Comparison of ENCODE assay signal across 19 mouse cellular contexts in the genomic region with DNA sequence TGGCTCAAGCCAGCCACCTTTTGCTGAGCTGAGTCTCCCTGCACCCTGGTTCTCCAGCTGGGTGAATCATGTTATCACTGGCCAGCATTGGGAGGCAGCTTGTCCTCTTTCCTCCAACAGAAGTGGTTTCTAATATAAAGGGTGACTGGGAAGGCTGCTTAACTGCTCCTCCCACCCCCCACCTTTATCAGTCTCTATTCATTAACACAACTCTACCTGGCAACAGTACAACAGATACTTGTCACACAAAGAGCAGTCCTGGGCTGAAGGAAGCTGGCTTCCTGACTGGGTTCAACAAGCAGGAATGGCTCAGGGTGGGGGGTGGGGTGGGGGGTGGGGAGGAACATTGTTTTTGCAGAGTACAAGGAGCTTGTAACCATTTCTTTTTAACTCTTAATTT.
A peak's percentile ranks its signal among the peaks of the same experiment; 100 is the strongest.
DNase-seq lines count a peak whose midpoint lies in the region; ATAC-seq and TF ChIP-seq lines count a peak whose summit lies in the region.
"Had no signal": no experiment of that assay in that cellular context is flagged by ENCODE, and none has a peak within 500 bp of the region (broad histone marks: within the 10 kb centered on the region; RNA-seq: fewer than 3 reads in every experiment).

No protein-coding gene starts in this region.

- no peak for TF ChIP-seq CTCF in lung, postnatal 0 days (IDR thresholded peaks at IDR 0.05)
- no peak for TF ChIP-seq CTCF in lung, adult 2 months (IDR thresholded peaks at IDR 0.05; ENCODE audit: insufficient read depth, low read length)

- no peak for TF ChIP-seq EP300 in lung, postnatal 0 days (IDR thresholded peaks at IDR 0.05)

- no peaks in the 10 kb centered on the region for H3K36me3 ChIP-seq in intestine, embryonic 15.5 days
- H3K36me3 ChIP-seq in intestine, embryonic 16.5 days (ENCODE audit: control insufficient read depth, insufficient read depth, low read length): no peaks in the 10 kb centered on the region
- no peaks in the 10 kb centered on the region for H3K36me3 ChIP-seq in lung, postnatal 0 days (ENCODE audit: insufficient read depth, low read length)
- no peaks in the 10 kb centered on the region for H3K36me3 ChIP-seq in limb, embryonic 15.5 days

- no peak for TF ChIP-seq POLR2A in lung, adult 2 months (IDR thresholded peaks at IDR 0.05; ENCODE audit: borderline replicate concordance, extremely low read depth, low read depth, low read length)

- no peak overlapping the region for H3K4me2 ChIP-seq in intestine, embryonic 15.5 days (replicated peaks)
- no peak overlapping the region for H3K4me2 ChIP-seq in intestine, embryonic 16.5 days (ENCODE audit: low read depth, low read length)
- no peak overlapping the region for H3K4me2 ChIP-seq in lung, postnatal 0 days (replicated peaks; ENCODE audit: low read depth, low read length)
- no peak overlapping the region for H3K4me2 ChIP-seq in limb, embryonic 15.5 days
- H3K4me2 ChIP-seq: midbrain, embryonic 11.5 days had no signal

- peak; percentile 94 for DNase-seq in heart, adult 11 months
- DNase-seq in heart, postnatal 36 days: no peak
- DNase-seq in lung, postnatal 0 days (ENCODE audit: low spot score): no peak
- DNase-seq in lung, adult 2 months: no peak
- no peak for DNase-seq in natural killer cell, adult 2 months (ENCODE audit: low spot score in 2 of 2)
- DNase-seq: adrenal gland, postnatal 36 days; cerebellum, postnatal 10 days; embryo, embryonic 11 days; gastrocnemius, postnatal 10 days; layer of hippocampus, postnatal 36 days; thymus, postnatal 4 days had no signal

- 0 out of 2 replicates have a peak, but pooled peaks have one; percentile 25 for ATAC-seq in intestine, embryonic 15.5 days
- ATAC-seq in intestine, embryonic 16.5 days: no peak
- peak; percentile 63 for ATAC-seq in lung, postnatal 0 days
- no peak for ATAC-seq in limb, embryonic 15.5 days (ENCODE audit: insufficient number of reproducible peaks, low FRiP score, low TSS enrichment, low read depth)
- ATAC-seq: activated CD4-positive, CD25-positive, alpha-beta regulatory T cell, adult 4 months; intestine, postnatal 0 days had no signal

- H3K4me3 ChIP-seq in intestine, embryonic 15.5 days (replicated peaks): no peak overlapping the region
- no peak overlapping the region for H3K4me3 ChIP-seq in intestine, embryonic 16.5 days (ENCODE audit: low read length)
- H3K4me3 ChIP-seq in lung, postnatal 0 days (ENCODE audit: low read depth, low read length): no peak overlapping the region
- H3K4me3 ChIP-seq in lung, adult 2 months (replicated peaks; ENCODE audit: extremely low read depth, low read depth, low read length): no peak overlapping the region
- no peak overlapping the region for H3K4me3 ChIP-seq in limb, embryonic 15.5 days
- H3K4me3 ChIP-seq: myocyte had no signal

- no peaks in the 10 kb centered on the region for H3K9me3 ChIP-seq in intestine, embryonic 15.5 days
- peaks cover 3% of the 10 kb centered on the region; the same call in 1 of the 2 replicates for H3K9me3 ChIP-seq in intestine, embryonic 16.5 days (ENCODE audit: control insufficient read depth, low read length)
- no peaks in the 10 kb centered on the region; the same call in 1 of the 2 replicates for H3K9me3 ChIP-seq in lung, postnatal 0 days (ENCODE audit: low read length)
- no peaks in the 10 kb centered on the region for H3K9me3 ChIP-seq in limb, embryonic 15.5 days

- intact Hi-C loops in heart, postnatal 36 days (cut with DNase I): no loop called here

- H3K9ac ChIP-seq in intestine, embryonic 15.5 days: no peak overlapping the region
- H3K9ac ChIP-seq in intestine, embryonic 16.5 days (ENCODE audit: low read depth, low read length): no peak overlapping the region
- no peak overlapping the region for H3K9ac ChIP-seq in lung, postnatal 0 days (replicated peaks; ENCODE audit: low read depth)
- H3K9ac ChIP-seq in limb, embryonic 15.5 days: no peak overlapping the region
- H3K9ac ChIP-seq: liver, embryonic 14.5 days had no signal

- 0 out of 2 replicates have a peak, but pooled peaks cover 9% of the 10 kb centered on the region for H3K4me1 ChIP-seq in intestine, embryonic 15.5 days (replicated peaks)
- peaks cover 13% of the 10 kb centered on the region for H3K4me1 ChIP-seq in intestine, embryonic 16.5 days (ENCODE audit: control insufficient read depth, insufficient read depth, low read length)
- H3K4me1 ChIP-seq in lung, postnatal 0 days (ENCODE audit: insufficient read depth, low read depth, low read length): peaks cover 18% of the 10 kb centered on the region; the same call in 1 of the 2 replicates
- peaks cover 19% of the 10 kb centered on the region for H3K4me1 ChIP-seq in lung, adult 2 months (ENCODE audit: control insufficient read depth, insufficient read depth, low read length)
- H3K4me1 ChIP-seq in limb, embryonic 15.5 days: peaks cover 18% of the 10 kb centered on the region

- H3K27me3 ChIP-seq in intestine, embryonic 15.5 days (replicated peaks): no peaks in the 10 kb centered on the region
- no peaks in the 10 kb centered on the region for H3K27me3 ChIP-seq in intestine, embryonic 16.5 days (replicated peaks; ENCODE audit: control insufficient read depth, insufficient read depth, low read length)
- H3K27me3 ChIP-seq in lung, postnatal 0 days (replicated peaks; ENCODE audit: insufficient read depth, low read length): no peaks in the 10 kb centered on the region
- no peaks in the 10 kb centered on the region for H3K27me3 ChIP-seq in limb, embryonic 15.5 days

- no peak overlapping the region for H3K27ac ChIP-seq in intestine, embryonic 15.5 days
- no peak overlapping the region for H3K27ac ChIP-seq in intestine, embryonic 16.5 days (ENCODE audit: low read length)
- no peak overlapping the region for H3K27ac ChIP-seq in lung, postnatal 0 days (ENCODE audit: low read length)
- H3K27ac ChIP-seq in limb, embryonic 15.5 days: 0 out of 2 replicates have a peak overlapping the region, but pooled peaks have one; percentile 27
- H3K27ac ChIP-seq: liver, embryonic 14.5 days had no signal

Comparison
In these comparisons a context has a peak if more than half of its experiments do, and no peak if none do; other contexts are left out.
1. ATAC-seq: peak in intestine, embryonic 15.5 days (single experiment) and lung, postnatal 0 days (single experiment); none in intestine, embryonic 16.5 days (single experiment) and limb, embryonic 15.5 days (single experiment).